Mouse (Mus musculus) neutrophil, adult 5-6 weeks (primary cell): ENCODE data around the gene Sh3bp2. TPM values are rescaled to one million over a fixed set of nuclear protein-coding genes. Genes with fewer than 3 reads are reported as not detected.

ENCODE experiments used
- ATAC-seq: fragments of 151-379, 151-347 bp; 2 replicates; pipeline ENCODE4 v1.8.0; 2017; ENCODE audit warnings: mild to moderate bottlenecking, moderate TSS enrichment; ENCODE audit not compliant: insufficient number of reproducible peaks, poor library complexity, low FRiP score, severe bottlenecking; ENCODE audit errors: extremely low read depth
- total RNA-seq: library from RNA; stranded (forward); fragments of 200-1000 nt; gene quantifications from 2 replicates; pipeline ENCODE4 v1.2.3, GENCODE M21; 2017

Sh3bp2 gene
- total RNA-seq, 1 experiment from 2014 or later: 107 TPM

- ATAC-seq: no peak
Observed at GRCm38 (mm10) chr5:34592666-34593065, 67.0 kb downstream of the Sh3bp2 start.

DNA sequence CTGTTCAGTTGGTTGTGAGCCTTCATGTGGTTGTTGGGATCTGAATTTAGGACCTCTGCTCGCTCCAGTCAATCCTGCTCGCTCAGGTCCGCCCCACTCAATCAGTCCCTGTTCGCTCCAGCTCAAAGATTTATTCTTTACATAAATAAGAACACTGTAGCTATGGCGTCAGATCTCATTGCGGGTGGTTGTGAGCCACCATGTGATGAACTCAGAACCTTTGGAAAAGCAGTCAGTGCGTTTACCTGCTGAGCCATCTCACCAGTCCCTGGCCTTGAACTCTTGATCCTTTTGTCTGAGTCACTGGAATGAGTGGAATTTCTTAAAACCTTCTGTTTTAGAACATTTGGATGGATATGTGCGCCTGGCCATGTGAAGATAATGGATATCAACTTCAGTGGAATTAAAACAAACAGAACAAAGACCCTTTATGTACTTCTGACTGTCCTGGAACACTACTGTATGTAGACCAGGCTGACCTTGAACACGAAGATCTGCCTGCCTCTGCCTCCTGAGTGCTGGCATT, 67.6 kb downstream of the Sh3bp2 start:
- no peak for ATAC-seq

- ATAC-seq: no peak
Observed at GRCm38 (mm10) chr5:34604576-34604975, 78.9 kb downstream of the Sh3bp2 start.

DNA sequence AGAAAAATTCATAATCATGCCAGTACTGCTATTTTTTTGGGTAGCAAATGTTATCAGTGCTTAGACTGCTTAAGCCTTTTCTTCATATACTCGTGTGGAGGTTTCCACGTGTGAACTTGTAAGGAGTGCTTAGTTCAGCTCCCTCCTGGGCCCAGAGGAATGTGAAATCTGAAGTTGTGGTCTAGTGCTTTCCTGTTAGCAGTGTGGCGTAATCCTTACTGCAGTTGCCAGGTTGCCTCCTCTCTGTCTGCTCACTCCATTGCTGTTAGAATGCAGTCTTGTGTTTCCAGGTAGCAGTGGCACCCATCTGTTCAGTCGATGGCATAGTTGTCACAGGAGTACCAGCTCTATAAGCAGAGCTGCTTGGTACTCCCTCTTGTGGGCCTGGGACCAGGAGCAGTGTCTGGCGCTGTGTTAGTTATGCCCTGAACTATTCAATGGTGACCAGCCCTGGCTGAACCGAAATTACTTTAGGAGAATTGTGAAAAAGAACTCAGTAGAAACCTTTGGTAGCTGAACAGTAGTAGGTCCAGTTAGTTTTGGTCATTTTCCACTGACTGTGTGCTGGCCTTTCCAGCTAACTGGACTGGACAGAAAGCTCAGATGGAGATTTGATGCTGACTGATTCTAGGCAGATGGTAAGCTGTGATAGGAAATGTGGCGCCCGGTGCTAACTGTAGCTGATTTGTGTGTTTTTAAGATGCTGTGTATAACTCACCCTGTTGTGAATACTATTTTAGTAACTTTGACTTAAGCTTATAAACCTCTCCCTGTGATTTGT, 81.7 kb downstream of the Sh3bp2 start:
- 0 out of 2 replicates have a peak, but pooled peaks have one; percentile 13 for ATAC-seq

DNA sequence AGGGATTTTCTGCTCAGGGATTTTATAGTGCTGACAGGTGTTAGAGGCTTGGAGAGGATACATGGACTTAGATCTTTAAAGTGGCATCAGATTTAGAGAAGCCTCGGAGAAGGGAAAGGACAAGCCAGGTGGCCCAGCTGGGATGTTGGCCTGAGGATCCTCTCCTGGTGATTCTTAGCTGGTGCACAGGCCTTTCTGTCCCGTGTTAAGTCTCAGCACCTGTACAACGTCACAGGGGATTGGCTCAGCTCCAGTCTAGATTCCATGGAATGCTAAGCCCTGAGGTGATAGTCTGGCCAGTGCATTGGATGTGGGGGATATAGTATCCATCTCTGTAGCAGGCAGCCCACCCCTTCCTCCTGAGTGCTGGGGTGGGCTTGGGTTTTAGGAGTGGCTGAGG, 82.6 kb downstream of the Sh3bp2 start:
- ATAC-seq: no peak

GRCm38 (mm10) chr5:34609966-34610365, 84.3 kb downstream of the Sh3bp2 start:
- ATAC-seq: no peak

Other genes starting within 250 kb of the Sh3bp2 start
- gene Zfyve28, start 237.4 kb upstream of the Sh3bp2 start, total RNA-seq: 1.7 and 2.3 TPM in 2 replicates
- gene Cfap99, start 237.2 kb upstream of the Sh3bp2 start, total RNA-seq: 0.35 TPM in 1 of 2 replicates, not detected in the other
- 99.3 and 105 TPM in 2 replicates for gene Rnf4, start 189.5 kb upstream of the Sh3bp2 start, total RNA-seq
- 69.5 and 75.7 TPM in 2 replicates for gene Fam193a, start 155.9 kb upstream of the Sh3bp2 start, total RNA-seq
- 69.4 and 75.8 TPM in 2 replicates for gene Tnip2, start 11.8 kb upstream of the Sh3bp2 start, total RNA-seq
- 399 and 418 TPM in 2 replicates for gene Add1, start 47.8 kb downstream of the Sh3bp2 start, total RNA-seq
- gene Mfsd10, start 111.4 kb downstream of the Sh3bp2 start, total RNA-seq: 28.6 and 36.0 TPM in 2 replicates
- gene Nop14, start 134.3 kb downstream of the Sh3bp2 start, total RNA-seq: 33.3 and 36.9 TPM in 2 replicates
- gene Grk4, start 134.5 kb downstream of the Sh3bp2 start, total RNA-seq: 9.9 and 11.8 TPM in 2 replicates
- gene Htt, start 235.9 kb downstream of the Sh3bp2 start, total RNA-seq: 27.9 and 30.7 TPM in 2 replicates